Mouse (Mus musculus) gastrocnemius, postnatal 10 days (tissue): Measurements from ENCODE around the gene Gsdma3. TPM values are rescaled to one million over a fixed set of nuclear protein-coding genes. Genes with fewer than 3 reads are reported as not detected.

Source experiments
- DNase-seq: peaks from one replicate; pipeline ENCODE4 v3.0.0; 2021; ENCODE audit warnings: mixed read lengths
- long read RNA-seq, 2 experiments: library from polyadenylated mRNA; stranded (forward); transcript quantifications; one replicate each; pipeline ENCODE4 v2.0.0; 2021
- total RNA-seq, 2 experiments: library from RNA; stranded (reverse); gene quantifications; 2 replicates each; pipeline ENCODE4 v1.2.3; 2021

Gene Gsdma3
- under 1 TPM; 0.45 to 0.47 TPM for total RNA-seq
- long read RNA-seq, experiment 1, partial matches to known transcripts, result 0 of 1 reads
- long read RNA-seq, experiment 1, other reads (novel, unspliced or antisense), result 1 of 1 reads
- long read RNA-seq, experiment 2, partial matches to known transcripts, result 1 of 1 reads
- long read RNA-seq, experiment 2, other reads (novel, unspliced or antisense), result 0 of 1 reads

- DNase-seq, result no peak
These were observed at the start of gene Gsdma3, which contains the start of gene Gm12355 for GRCm38 (mm10) chr11:98625611-98626410. Gene Gsdma3 (plus strand): TSS chr11:98626360. Gene Gm12355 (minus strand): TSS chr11:98625661.

GRCm38 (mm10) chr11:98577776-98578175 lies 48.4 kb upstream of the Gsdma3 start:
- no peak for DNase-seq

- DNase-seq, result no peak
These were observed 45.6 kb upstream of the Gsdma3 start for GRCm38 (mm10) chr11:98580301-98581121.

GRCm38 (mm10) chr11:98581286-98582029 lies 44.7 kb upstream of the Gsdma3 start:
- DNase-seq, result no peak

- DNase-seq, result no peak
These were observed 44.2 kb upstream of the Gsdma3 start for GRCm38 (mm10) chr11:98582030-98582388.

GRCm38 (mm10) chr11:98582551-98583264 lies 43.5 kb upstream of the Gsdma3 start:
- no peak for DNase-seq

GRCm38 (mm10) chr11:98583265-98583552 lies 43.0 kb upstream of the Gsdma3 start:
- DNase-seq, result no peak

GRCm38 (mm10) chr11:98583571-98583970 lies 42.6 kb upstream of the Gsdma3 start:
- no peak for DNase-seq

- DNase-seq, result no peak
These were observed 42.0 kb upstream of the Gsdma3 start for GRCm38 (mm10) chr11:98584146-98584545.

- DNase-seq, result no peak
These were observed 41.5 kb upstream of the Gsdma3 start for GRCm38 (mm10) chr11:98584629-98585177.

GRCm38 (mm10) chr11:98586087-98586891 lies 39.9 kb upstream of the Gsdma3 start:
- no peak for DNase-seq

- DNase-seq, result peak; percentile 99
These were observed 39.1 kb upstream of the Gsdma3 start, which contains the start of gene Ormdl3 for GRCm38 (mm10) chr11:98586892-98587563. Gene Ormdl3 (minus strand): TSS chr11:98587368.

- DNase-seq, result peak; percentile 48
These were observed 38.2 kb upstream of the Gsdma3 start for GRCm38 (mm10) chr11:98587684-98588546.

- no peak for DNase-seq
These were observed 37.3 kb upstream of the Gsdma3 start for GRCm38 (mm10) chr11:98588833-98589281.

- no peak for DNase-seq
These were observed 36.9 kb upstream of the Gsdma3 start for GRCm38 (mm10) chr11:98589306-98589705.

- DNase-seq, result no peak
These were observed 35.4 kb upstream of the Gsdma3 start for GRCm38 (mm10) chr11:98590548-98591445.

- no peak for DNase-seq
These were observed 31.1 kb upstream of the Gsdma3 start for GRCm38 (mm10) chr11:98595021-98595420.

- DNase-seq, result no peak
These were observed 30.7 kb upstream of the Gsdma3 start for GRCm38 (mm10) chr11:98595473-98595872.
